Mouse (Mus musculus) heart, embryonic 10.5 days (tissue): ENCODE results near the gene Ell. TPM values are rescaled to one million over a fixed set of nuclear protein-coding genes. Genes with fewer than 3 reads are reported as not detected.

ENCODE experiments used
- DNase-seq: peaks from one replicate; pipeline ENCODE4 v3.0.0-alpha.2; 2017; ENCODE audit warnings: low spot score
- H3K27ac ChIP-seq: fragments of 300-500 bp; sonication (generic); 2 replicates; pipeline ENCODE4 v1.5.1; 2016; ENCODE audit warnings: mild to moderate bottlenecking
- H3K27me3 ChIP-seq: fragments of 300-500 bp; sonication (generic); 2 replicates; pipeline ENCODE4 v1.6.1; 2016; ENCODE audit warnings: mild to moderate bottlenecking; ENCODE audit not compliant: poor library complexity, insufficient read depth, severe bottlenecking
- H3K36me3 ChIP-seq: fragments of 300-500 bp; sonication (generic); 2 replicates; pipeline ENCODE4 v1.6.1; 2016; ENCODE audit warnings: mild to moderate bottlenecking, moderate library complexity
- H3K4me1 ChIP-seq: fragments of 300-500 bp; sonication (generic); 2 replicates; pipeline ENCODE4 v1.6.1; 2016; ENCODE audit warnings: mild to moderate bottlenecking
- H3K4me3 ChIP-seq: fragments of 300-500 bp; sonication (generic); 2 replicates; pipeline ENCODE4 v1.5.1; 2016; ENCODE audit warnings: mild to moderate bottlenecking, moderate library complexity
- H3K9me3 ChIP-seq: fragments of 300-500 bp; sonication (generic); 2 replicates; pipeline ENCODE4 v1.6.1; 2016; ENCODE audit warnings: mild to moderate bottlenecking, moderate library complexity
- WGBS: fragments of 180-500 bp; shearing (Covaris S2); methylation state at CpG from one replicate; pipeline ENCODE4 v1.1.7; 2016; 5-methylcytosine and 5-hydroxymethylcytosine counted together
- polyA plus RNA-seq: library from polyadenylated mRNA; unstranded; fragments of >200 nt; fragmentation: Nextera tagmentation; extraction: Ambion mirVana; gene quantifications from 2 replicates; pipeline ENCODE4 v1.2.1, GENCODE M21; 2016

The Ell gene
- polyA plus RNA-seq, 1 experiment from 2014 or later = 18.5 TPM

- Histone ChIP-seq H3K9me3 (no peaks in the 10 kb centered on the region), H3K27me3 (no peaks in the 10 kb centered on the region), H3K4me1 (peaks cover 42% of the 10 kb centered on the region), H3K4me3 (no peak overlapping the region), H3K36me3 (peaks cover 63% of the 10 kb centered on the region), H3K27ac (no peak overlapping the region)
- 92% methylated on average over 2 of the region's 2 CpGs for WGBS
- DNase-seq = no peak
Measured at GRCm38 (mm10) chr8:70530314-70530713, 8.9 kb upstream of the Ell start.

GRCm38 (mm10) chr8:70534281-70534680 lies 5.0 kb upstream of the Ell start:
- no peak for DNase-seq
- Histone ChIP-seq H3K4me1 (peaks cover 34% of the 10 kb centered on the region), H3K27ac (no peak overlapping the region), H3K36me3 (peaks cover 83% of the 10 kb centered on the region), H3K9me3 (no peaks in the 10 kb centered on the region), H3K27me3 (no peaks in the 10 kb centered on the region), H3K4me3 (no peak overlapping the region)
- 95% methylated on average over 12 of the region's 12 CpGs for WGBS

GRCm38 (mm10) chr8:70535221-70535620 lies 4.0 kb upstream of the Ell start:
- DNase-seq = no peak
- Histone ChIP-seq H3K4me3 (no peak overlapping the region), H3K27me3 (no peaks in the 10 kb centered on the region), H3K27ac (no peak overlapping the region), H3K4me1 (peaks cover 31% of the 10 kb centered on the region), H3K36me3 (peaks cover 74% of the 10 kb centered on the region), H3K9me3 (no peaks in the 10 kb centered on the region)
- WGBS = 85% methylated on average over 3 of the region's 3 CpGs

GRCm38 (mm10) chr8:70535701-70536100 lies 3.6 kb upstream of the Ell start:
- Histone ChIP-seq H3K9me3 (no peaks in the 10 kb centered on the region), H3K27ac (no peak overlapping the region), H3K4me3 (no peak overlapping the region), H3K27me3 (no peaks in the 10 kb centered on the region), H3K36me3 (peaks cover 69% of the 10 kb centered on the region), H3K4me1 (peaks cover 36% of the 10 kb centered on the region)
- 64% methylated on average over 2 of the region's 2 CpGs for WGBS
- DNase-seq = no peak

- Histone ChIP-seq H3K4me3 (peak overlapping the region; percentile 90), H3K27me3 (no peaks in the 10 kb centered on the region), H3K36me3 (peaks cover 45% of the 10 kb centered on the region), H3K9me3 (no peaks in the 10 kb centered on the region), H3K4me1 (peaks cover 45% of the 10 kb centered on the region), H3K27ac (peak overlapping the region; percentile 93; the same call in 1 of the 2 replicates)
- 14% methylated on average over 24 of the region's 24 CpGs for WGBS
- DNase-seq = peak; percentile 89
Measured at GRCm38 (mm10) chr8:70538024-70538579, 1.2 kb upstream of the Ell start.

- peak; percentile 100 for DNase-seq
- H3K36me3 ChIP-seq = peaks cover 39% of the 10 kb centered on the region
- no peaks in the 10 kb centered on the region for H3K9me3 ChIP-seq
- WGBS = under 1% methylated on average over 32 of the region's 32 CpGs
- H3K27ac ChIP-seq = peak overlapping the region; percentile 93
- no peaks in the 10 kb centered on the region for H3K27me3 ChIP-seq
- H3K4me3 ChIP-seq = peak overlapping the region; percentile 90
- H3K4me1 ChIP-seq = peaks cover 50% of the 10 kb centered on the region
Measured at GRCm38 (mm10) chr8:70538633-70539076, 602 bp upstream of the Ell start.

- no peaks in the 10 kb centered on the region for H3K27me3 ChIP-seq
- peak overlapping the region; percentile 90 for H3K4me3 ChIP-seq
- no peak for DNase-seq
- H3K9me3 ChIP-seq = no peaks in the 10 kb centered on the region
- 9% methylated on average over 4 of the region's 4 CpGs for WGBS
- peaks cover 54% of the 10 kb centered on the region for H3K4me1 ChIP-seq
- H3K27ac ChIP-seq = peak overlapping the region; percentile 93
- H3K36me3 ChIP-seq = peaks cover 25% of the 10 kb centered on the region
Measured at GRCm38 (mm10) chr8:70540013-70540506, 803 bp downstream of the Ell start.

- Histone ChIP-seq H3K9me3 (no peaks in the 10 kb centered on the region), H3K27me3 (no peaks in the 10 kb centered on the region), H3K27ac (peak overlapping the region; percentile 93; the same call in 1 of the 2 replicates), H3K4me1 (peaks cover 50% of the 10 kb centered on the region), H3K4me3 (peak overlapping the region; percentile 90), H3K36me3 (peaks cover 20% of the 10 kb centered on the region)
- 44% methylated on average over 7 of the region's 7 CpGs for WGBS
- no peak for DNase-seq
Measured at GRCm38 (mm10) chr8:70540507-70541071, 1.3 kb downstream of the Ell start.

- 78% methylated on average over 5 of the region's 5 CpGs for WGBS
- Histone ChIP-seq H3K4me3 (peak overlapping the region; percentile 90), H3K27me3 (no peaks in the 10 kb centered on the region), H3K36me3 (peaks cover 15% of the 10 kb centered on the region), H3K27ac (no peak overlapping the region), H3K9me3 (no peaks in the 10 kb centered on the region), H3K4me1 (peaks cover 50% of the 10 kb centered on the region)
- DNase-seq = no peak
Measured at GRCm38 (mm10) chr8:70541081-70541480, 1.8 kb downstream of the Ell start.

GRCm38 (mm10) chr8:70544200-70544687 lies 5.0 kb downstream of the Ell start:
- H3K36me3 ChIP-seq = no peaks in the 10 kb centered on the region
- no peaks in the 10 kb centered on the region for H3K9me3 ChIP-seq
- peaks cover 58% of the 10 kb centered on the region for H3K4me1 ChIP-seq
- H3K27ac ChIP-seq = 0 out of 2 replicates have a peak overlapping the region, but pooled peaks have one; percentile 23
- no peaks in the 10 kb centered on the region for H3K27me3 ChIP-seq
- WGBS = 53% methylated on average over 6 of the region's 6 CpGs
- DNase-seq = no peak
- no peak overlapping the region; the same call in 1 of the 2 replicates for H3K4me3 ChIP-seq

GRCm38 (mm10) chr8:70546412-70546811 lies 7.2 kb downstream of the Ell start:
- Histone ChIP-seq H3K4me3 (no peak overlapping the region), H3K36me3 (no peaks in the 10 kb centered on the region), H3K9me3 (no peaks in the 10 kb centered on the region), H3K27ac (no peak overlapping the region), H3K27me3 (no peaks in the 10 kb centered on the region), H3K4me1 (peaks cover 49% of the 10 kb centered on the region)
- 79% methylated on average over 4 of the region's 4 CpGs for WGBS
- no peak for DNase-seq

- 87% methylated on average over 6 of the region's 6 CpGs for WGBS
- Histone ChIP-seq H3K27me3 (no peaks in the 10 kb centered on the region), H3K36me3 (no peaks in the 10 kb centered on the region), H3K4me1 (peaks cover 59% of the 10 kb centered on the region), H3K9me3 (no peaks in the 10 kb centered on the region), H3K4me3 (no peak overlapping the region), H3K27ac (no peak overlapping the region)
- DNase-seq = no peak
Measured at GRCm38 (mm10) chr8:70547762-70548161, 8.5 kb downstream of the Ell start.

- peaks cover 54% of the 10 kb centered on the region for H3K4me1 ChIP-seq
- H3K27ac ChIP-seq = no peak overlapping the region
- no peaks in the 10 kb centered on the region for H3K9me3 ChIP-seq
- no peak for DNase-seq
- H3K36me3 ChIP-seq = no peaks in the 10 kb centered on the region
- WGBS = 88% methylated on average over 10 of the region's 10 CpGs
- H3K27me3 ChIP-seq = no peaks in the 10 kb centered on the region
- no peak overlapping the region for H3K4me3 ChIP-seq
Measured at GRCm38 (mm10) chr8:70549412-70550184, 10.3 kb downstream of the Ell start.
